Mouse (Mus musculus) midbrain, embryonic 14.5 days (tissue): ENCODE measurements around the gene Kctd13. TPM values are rescaled to one million over a fixed set of nuclear protein-coding genes. Genes with fewer than 3 reads are reported as not detected.
A peak's percentile ranks its signal among the peaks of the same experiment; 100 is the strongest.

Experiments used
- ATAC-seq: fragments of 200-750 bp; cut with Nextera tagmentation; 2 replicates; pipeline ENCODE4 v1.8.0; 2017; ENCODE audit warnings: moderate number of reproducible peaks, moderate library complexity; ENCODE audit not compliant: low FRiP score, low TSS enrichment
- DNase-seq: peaks from one replicate; pipeline ENCODE4 v3.0.0-alpha.2; 2015
- H3K27ac ChIP-seq: fragments of 300-500 bp; sonication (generic); replicated peaks from 2 replicates; pipeline ENCODE4 v1.5.1; 2014; ENCODE audit warnings: mild to moderate bottlenecking, low read depth, low read length, moderate library complexity
- H3K27me3 ChIP-seq: fragments of 300-500 bp; sonication (generic); 2 replicates; pipeline ENCODE4 v1.6.1; 2014; ENCODE audit warnings: low read length, control low read depth, mixed read lengths; ENCODE audit not compliant: control insufficient read depth, insufficient read depth
- H3K36me3 ChIP-seq: fragments of 300-500 bp; sonication (generic); 2 replicates; pipeline ENCODE4 v1.6.1; 2014; ENCODE audit warnings: low read length, control low read depth; ENCODE audit not compliant: control insufficient read depth, insufficient read depth
- H3K4me1 ChIP-seq: fragments of 300-500 bp; sonication (generic); 2 replicates; pipeline ENCODE4 v1.6.1; 2014; ENCODE audit warnings: mild to moderate bottlenecking, antibody characterized with exemption, low read length, control low read depth; ENCODE audit not compliant: control insufficient read depth, insufficient read depth
- H3K4me2 ChIP-seq: fragments of 300-500 bp; sonication (generic); 2 replicates; pipeline ENCODE4 v1.6.1; 2014; ENCODE audit warnings: mild to moderate bottlenecking, low read length, moderate library complexity
- H3K4me3 ChIP-seq: fragments of 300-500 bp; sonication (generic); replicated peaks from 2 replicates; pipeline ENCODE4 v1.5.1; 2014; ENCODE audit warnings: low read depth, low read length
- H3K9ac ChIP-seq: fragments of 300-500 bp; sonication (generic); replicated peaks from 2 replicates; pipeline ENCODE4 v1.6.1; 2014; ENCODE audit warnings: mild to moderate bottlenecking, low read length, moderate library complexity
- H3K9me3 ChIP-seq: fragments of 300-500 bp; sonication (generic); 2 replicates; pipeline ENCODE4 v1.6.1; 2016; ENCODE audit warnings: low read length, control low read depth, mixed read lengths; ENCODE audit not compliant: control insufficient read depth
- WGBS: fragments of 180-500 bp; shearing (Covaris S2); extraction: QIAGEN DNeasy Blood & Tissue Kit; methylation state at CpG from one replicate; pipeline ENCODE4 v1.1.7; 2014; 5-methylcytosine and 5-hydroxymethylcytosine counted together
- polyA plus RNA-seq: library from polyadenylated mRNA; unstranded; fragments of >200 nt; fragmentation: Nextera tagmentation; extraction: Ambion mirVana; gene quantifications from 2 replicates; pipeline ENCODE4 v1.2.1, GENCODE M21; 2014

Gene Kctd13
- polyA plus RNA-seq = 98.6 and 106 TPM in 2 replicates

- Histone ChIP-seq H3K4me1 (peaks cover 10% of the 10 kb centered on the region), H3K27me3 (no peaks in the 10 kb centered on the region), H3K36me3 (peaks cover 18% of the 10 kb centered on the region), H3K4me2 (peak within 1 kb of the TSS; percentile 94), H3K9ac (peak within 1 kb of the TSS; percentile 80), H3K27ac (peak within 1 kb of the TSS; percentile 80), H3K9me3 (no peaks in the 10 kb centered on the region), H3K4me3 (peak within 1 kb of the TSS; percentile 90)
- DNase-seq (peak; percentile 97), ATAC-seq (peak; percentile 94)
- WGBS = 4% methylated on average over 55 of the region's 56 CpGs
These were observed at the start of gene Kctd13 for GRCm38 (mm10) chr7:126928384-126929037. TSS of gene Kctd13 (plus strand) at chr7:126928879.

GRCm38 (mm10) chr7:126881040-126881439, 47.6 kb upstream of the Kctd13 start:
- Histone ChIP-seq H3K36me3 (peaks cover 48% of the 10 kb centered on the region), H3K9me3 (no peaks in the 10 kb centered on the region), H3K27ac (no peak overlapping the region), H3K4me2 (peak overlapping the region; percentile 99), H3K4me3 (no peak overlapping the region), H3K27me3 (no peaks in the 10 kb centered on the region), H3K9ac (peak overlapping the region; percentile 39; the same call in 1 of the 2 replicates), H3K4me1 (peaks cover 28% of the 10 kb centered on the region)
- ATAC-seq = no peak
- DNase-seq = no peak
- 83% methylated on average over 6 of the region's 6 CpGs for WGBS

DNA sequence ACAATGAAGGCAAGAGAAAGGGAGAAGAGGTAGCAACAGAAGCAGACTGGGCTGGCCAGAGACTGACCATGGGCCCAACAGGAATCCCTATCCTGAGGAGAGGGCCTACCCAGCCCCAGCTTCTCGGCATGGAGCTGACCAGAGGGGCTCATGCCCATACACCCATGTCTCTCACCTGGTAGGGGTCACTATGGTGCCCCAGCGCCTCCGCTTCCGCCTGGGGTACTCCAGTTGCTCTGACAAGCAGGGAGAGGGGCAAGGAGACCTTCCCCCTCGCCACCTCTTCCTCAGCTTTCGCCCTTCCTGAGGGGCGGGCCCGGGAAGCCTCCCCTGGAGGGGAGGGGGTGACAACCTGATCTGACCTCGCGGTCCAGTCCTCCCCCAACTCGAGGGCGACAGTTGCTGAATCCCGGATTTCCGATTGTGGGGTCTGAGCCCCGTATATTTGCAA, 44.9 kb upstream of the Kctd13 start:
- ATAC-seq = no peak

DNA sequence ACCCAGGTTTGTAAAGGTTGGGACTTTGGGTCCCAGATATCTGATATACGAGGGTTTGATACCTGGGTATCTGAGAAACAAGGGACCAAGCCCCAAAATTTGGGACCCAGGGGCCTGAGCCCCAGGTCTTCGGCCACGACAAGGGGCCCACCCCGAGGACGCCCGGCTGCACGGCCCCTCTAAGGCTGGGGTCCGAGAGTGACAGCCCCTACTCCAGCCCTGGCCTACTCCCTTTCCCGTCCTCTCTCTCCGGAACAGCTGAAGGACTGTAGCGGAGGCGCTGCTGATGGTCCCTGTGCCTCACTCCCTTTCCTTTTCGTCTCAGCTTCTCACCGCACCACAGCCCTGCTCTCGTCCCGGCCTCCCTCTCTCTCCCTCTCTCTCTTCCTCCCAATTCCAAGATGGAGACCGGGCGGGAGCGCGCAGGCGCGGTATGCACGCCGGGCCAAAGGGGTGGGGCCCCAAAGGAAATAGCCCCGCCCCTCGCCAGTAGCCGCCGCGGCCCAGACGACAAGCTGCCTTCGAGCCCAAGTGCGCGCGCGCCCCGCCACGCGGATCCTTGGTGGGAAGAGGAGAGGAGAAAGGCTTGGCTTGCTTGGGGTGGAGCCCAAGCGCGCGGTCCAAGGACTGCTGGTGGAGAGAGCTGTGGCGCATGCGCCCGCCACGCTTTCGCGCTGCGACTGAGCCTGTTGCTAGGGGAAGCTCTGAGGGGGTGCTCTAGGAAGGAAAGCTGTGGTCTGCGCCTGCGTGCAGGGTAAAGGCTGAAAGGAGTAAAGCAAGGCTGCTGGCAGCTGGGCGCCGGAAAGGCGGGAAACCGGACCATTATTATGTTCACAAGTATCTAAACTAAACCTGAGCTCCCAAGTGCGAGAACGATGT, 44.2 kb upstream of the Kctd13 start, which contains the start of gene Taok2:
TSS of gene Taok2 (minus strand) at position 418 of the 879 bp plus-strand sequence.
- Histone ChIP-seq H3K9me3 (no peaks in the 10 kb centered on the region), H3K4me2 (peak within 1 kb of the TSS; percentile 99), H3K4me3 (peak within 1 kb of the TSS; percentile 69), H3K4me1 (peaks cover 28% of the 10 kb centered on the region), H3K9ac (peak within 1 kb of the TSS; percentile 87), H3K27ac (peak within 1 kb of the TSS; percentile 92), H3K36me3 (peaks cover 13% of the 10 kb centered on the region), H3K27me3 (no peaks in the 10 kb centered on the region)
- ATAC-seq (peak; percentile 96), DNase-seq (peak; percentile 100)
- WGBS = under 1% methylated on average over 56 of the region's 56 CpGs

More for the DNA sequence above, 44.9 kb upstream of the Kctd13 start:
- Histone ChIP-seq H3K4me1 (peaks cover 28% of the 10 kb centered on the region), H3K4me3 (peak overlapping the region; percentile 69), H3K9ac (peak overlapping the region; percentile 87), H3K27ac (peak overlapping the region; percentile 92), H3K4me2 (peak overlapping the region; percentile 99), H3K9me3 (no peaks in the 10 kb centered on the region), H3K36me3 (peaks cover 20% of the 10 kb centered on the region), H3K27me3 (no peaks in the 10 kb centered on the region)
- peak; percentile 28 for DNase-seq
- WGBS = under 1% methylated on average over 15 of the region's 15 CpGs

GRCm38 (mm10) chr7:126887281-126887680, 41.4 kb upstream of the Kctd13 start:
- H3K9ac ChIP-seq = no peak overlapping the region
- no peaks in the 10 kb centered on the region for H3K9me3 ChIP-seq
- H3K36me3 ChIP-seq = peaks cover 14% of the 10 kb centered on the region
- no peak for ATAC-seq
- peaks cover 11% of the 10 kb centered on the region for H3K4me1 ChIP-seq
- H3K27ac ChIP-seq = no peak overlapping the region
- DNase-seq = no peak
- no peak overlapping the region for H3K4me3 ChIP-seq
- 92% methylated on average over 5 of the region's 5 CpGs for WGBS
- H3K4me2 ChIP-seq = no peak overlapping the region
- H3K27me3 ChIP-seq = no peaks in the 10 kb centered on the region

GRCm38 (mm10) chr7:126888852-126889251, 39.8 kb upstream of the Kctd13 start:
- Histone ChIP-seq H3K9me3 (no peaks in the 10 kb centered on the region), H3K9ac (no peak overlapping the region), H3K36me3 (peaks cover 14% of the 10 kb centered on the region), H3K4me3 (no peak overlapping the region), H3K4me1 (no peaks in the 10 kb centered on the region), H3K27ac (no peak overlapping the region), H3K27me3 (no peaks in the 10 kb centered on the region), H3K4me2 (no peak overlapping the region)
- ATAC-seq = no peak
- DNase-seq = no peak
- WGBS = 57% methylated on average over 7 of the region's 7 CpGs

- WGBS = 83% methylated on average over 5 of the region's 5 CpGs
- DNase-seq = no peak
- H3K36me3 ChIP-seq = no peaks in the 10 kb centered on the region
- no peaks in the 10 kb centered on the region for H3K27me3 ChIP-seq
- no peak overlapping the region for H3K27ac ChIP-seq
- peak overlapping the region; percentile 84 for H3K4me2 ChIP-seq
- H3K4me3 ChIP-seq = no peak overlapping the region
- H3K9ac ChIP-seq = 0 out of 2 replicates have a peak overlapping the region, but pooled peaks have one; percentile 16
- H3K9me3 ChIP-seq = no peaks in the 10 kb centered on the region
- no peak for ATAC-seq
- H3K4me1 ChIP-seq = peaks cover 14% of the 10 kb centered on the region
These were observed 31.8 kb upstream of the Kctd13 start for GRCm38 (mm10) chr7:126896912-126897311.

DNA sequence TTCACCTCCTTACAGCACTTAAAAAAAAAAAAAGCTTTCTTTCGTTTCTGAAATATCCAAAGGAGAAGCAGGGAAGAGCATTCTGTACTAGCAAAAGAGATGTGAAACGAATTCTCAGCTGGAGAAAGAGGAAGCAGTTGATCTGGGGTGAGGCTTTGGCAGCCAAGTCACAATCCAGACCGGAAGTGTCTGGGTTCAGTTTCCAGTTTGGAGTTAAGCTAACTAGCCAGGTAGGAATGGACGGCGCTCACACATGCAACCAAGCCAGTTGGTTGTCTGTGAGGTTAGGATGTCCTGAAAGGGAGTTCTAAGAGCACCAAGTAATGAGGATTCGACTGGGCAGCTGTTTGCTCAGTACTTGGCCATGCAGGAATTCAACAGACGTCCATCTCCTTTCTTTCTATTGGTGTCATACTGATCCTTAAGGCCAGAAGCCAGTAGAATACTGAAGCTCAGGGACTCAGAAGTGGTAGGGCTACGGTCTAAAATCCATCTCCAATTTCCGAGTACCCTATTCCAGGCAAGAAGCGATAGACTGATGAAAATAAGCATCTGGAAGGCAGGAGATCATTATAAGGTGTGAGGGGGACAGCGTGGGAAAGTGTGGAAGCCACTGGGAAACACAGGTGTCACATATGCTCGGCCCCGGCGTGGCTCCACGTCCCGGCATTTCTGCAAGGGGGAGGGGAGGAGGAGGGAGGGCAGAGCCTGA, 31.1 kb upstream of the Kctd13 start:
- no peaks in the 10 kb centered on the region for H3K9me3 ChIP-seq
- H3K4me3 ChIP-seq = peak overlapping the region; percentile 65
- H3K4me2 ChIP-seq = peak overlapping the region; percentile 84
- H3K4me1 ChIP-seq = peaks cover 14% of the 10 kb centered on the region
- no peaks in the 10 kb centered on the region for H3K27me3 ChIP-seq
- DNase-seq = no peak
- H3K36me3 ChIP-seq = no peaks in the 10 kb centered on the region
- ATAC-seq = peak; percentile 75
- H3K27ac ChIP-seq = peak overlapping the region; percentile 91
- H3K9ac ChIP-seq = peak overlapping the region; percentile 85
- WGBS = 24% methylated on average over 16 of the region's 16 CpGs
